Mouse (Mus musculus): Measurements from ENCODE around the gene Anapc15-ps.
A peak's percentile ranks its signal among the peaks of the same experiment; 100 is the strongest.

Anapc15-ps gene

GRCm38 (mm10) chr10:95669872-95670271 is 3.4 kb downstream of the Anapc15-ps start:
- no peak for DNase-seq (ENCODE audit: low spot score)

GRCm38 (mm10) chr10:95669034-95669433 is 4.2 kb downstream of the Anapc15-ps start:
- DNase-seq (ENCODE audit: low spot score) = no peak

- DNase-seq (ENCODE audit: low spot score) = no peak
Observed at GRCm38 (mm10) chr10:95667371-95668030, 5.8 kb downstream of the Anapc15-ps start.

GRCm38 (mm10) chr10:95666791-95667190 is 6.5 kb downstream of the Anapc15-ps start:
- no peak for DNase-seq (ENCODE audit: low spot score)

- no peak for DNase-seq (ENCODE audit: low spot score)
Observed at GRCm38 (mm10) chr10:95665426-95665990, 7.7 kb downstream of the Anapc15-ps start.

GRCm38 (mm10) chr10:95664613-95665012 is 8.6 kb downstream of the Anapc15-ps start:
- no peak for DNase-seq (ENCODE audit: low spot score)

GRCm38 (mm10) chr10:95660356-95660755 is 12.9 kb downstream of the Anapc15-ps start:
- no peak for DNase-seq (ENCODE audit: low spot score)

GRCm38 (mm10) chr10:95659471-95660150 is 13.6 kb downstream of the Anapc15-ps start:
- no peak for DNase-seq (ENCODE audit: low spot score)

GRCm38 (mm10) chr10:95658836-95659343 is 14.4 kb downstream of the Anapc15-ps start:
- no peak for DNase-seq (ENCODE audit: low spot score)

- DNase-seq (ENCODE audit: low spot score) = peak; percentile 25
Observed at GRCm38 (mm10) chr10:95656236-95657225, 16.7 kb downstream of the Anapc15-ps start.

GRCm38 (mm10) chr10:95652131-95652530 is 21.1 kb downstream of the Anapc15-ps start:
- DNase-seq (ENCODE audit: low spot score) = no peak

- DNase-seq (ENCODE audit: low spot score) = no peak
Observed at GRCm38 (mm10) chr10:95648326-95648888, 24.8 kb downstream of the Anapc15-ps start.

- no peak for DNase-seq (ENCODE audit: low spot score)
Observed at GRCm38 (mm10) chr10:95647128-95647527, 26.1 kb downstream of the Anapc15-ps start.

- DNase-seq (ENCODE audit: low spot score) = no peak
Observed at GRCm38 (mm10) chr10:95646576-95646975, 26.7 kb downstream of the Anapc15-ps start.

- DNase-seq (ENCODE audit: low spot score) = peak; percentile 91
Observed at GRCm38 (mm10) chr10:95643696-95644360, 29.4 kb downstream of the Anapc15-ps start.

GRCm38 (mm10) chr10:95643042-95643441 is 30.2 kb downstream of the Anapc15-ps start:
- peak; percentile 9 for DNase-seq (ENCODE audit: low spot score)

GRCm38 (mm10) chr10:95641335-95641734 is 31.9 kb downstream of the Anapc15-ps start:
- DNase-seq (ENCODE audit: low spot score) = no peak

GRCm38 (mm10) chr10:95639429-95639828 is 33.8 kb downstream of the Anapc15-ps start:
- no peak for DNase-seq (ENCODE audit: low spot score)

- DNase-seq (ENCODE audit: low spot score) = no peak
Observed at GRCm38 (mm10) chr10:95634751-95635150, 38.5 kb downstream of the Anapc15-ps start.

GRCm38 (mm10) chr10:95634261-95634660 is 39.0 kb downstream of the Anapc15-ps start:
- DNase-seq (ENCODE audit: low spot score) = no peak

- no peak for DNase-seq (ENCODE audit: low spot score)
Observed at GRCm38 (mm10) chr10:95631568-95631967, 41.7 kb downstream of the Anapc15-ps start.
